Mouse (Mus musculus): Measurements from ENCODE around the gene Sptb. TPM values are rescaled to one million over a fixed set of nuclear protein-coding genes. Genes with fewer than 3 reads are reported as not detected.

The Sptb gene
- polyA plus RNA-seq, 1 experiment from 2014 or later = 5.9 TPM

Small RNA genes lying within 50 kb of the gene (microRNA-seq; reads per million reads assigned to microRNA genes)
- not detected for gene Mir5135 (ENCODE audit: insufficient number of aligned reads)

Other genes starting within 250 kb of the Sptb start
- gene Plekhg3, start 179.7 kb downstream of the Sptb start, polyA plus RNA-seq (2014; fragmentation: Nextera tagmentation; extraction: Ambion mirVana) = 1.0 and 1.3 TPM in 2 replicates
- 88.7 and 91.3 TPM in 2 replicates for gene Churc1, start 55.0 kb upstream of the Sptb start, polyA plus RNA-seq (2014; fragmentation: Nextera tagmentation; extraction: Ambion mirVana)
- 44.7 and 47.4 TPM in 2 replicates for gene Fntb, start 55.0 kb upstream of the Sptb start, polyA plus RNA-seq (2014; fragmentation: Nextera tagmentation; extraction: Ambion mirVana)
- 0.20 TPM in 1 of 2 replicates, not detected in the other for gene Gpx2, start 85.0 kb upstream of the Sptb start, polyA plus RNA-seq (2014; fragmentation: Nextera tagmentation; extraction: Ambion mirVana)
- gene Rab15, start 112.4 kb upstream of the Sptb start, polyA plus RNA-seq (2014; fragmentation: Nextera tagmentation; extraction: Ambion mirVana) = 9.3 and 11.2 TPM in 2 replicates